Mouse (Mus musculus): ENCODE data around the gene Sugct.

DNA sequence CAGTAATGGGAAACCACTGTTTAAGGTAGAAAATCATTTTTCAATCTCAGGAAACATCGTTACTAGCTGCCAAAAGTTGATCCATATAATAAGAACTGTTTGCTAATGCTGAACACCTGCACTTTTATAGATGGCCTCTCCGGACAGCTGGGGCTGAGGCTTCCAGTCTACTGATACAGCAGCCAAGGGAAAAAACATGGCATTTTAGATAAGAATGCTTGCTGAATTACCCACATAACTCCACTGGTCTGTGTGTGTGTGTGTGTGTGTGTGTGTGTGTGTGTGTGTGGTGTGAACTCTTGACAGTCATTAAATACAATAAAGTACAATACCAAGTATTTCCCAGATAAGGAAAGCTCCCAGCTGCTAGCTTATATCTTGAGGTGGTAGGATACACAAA is 608.8 kb downstream of the Sugct start:
- TF ChIP-seq GATA1 (IDR thresholded peaks at IDR 0.05; ENCODE audit: low read length), result no peak
- no peak for TF ChIP-seq TAL1 (IDR thresholded peaks at IDR 0.05; ENCODE audit: low read length)
